10 mouse cellular contexts compared by ENCODE assay signal in genomic region chr15:77056001-77056790, GRCm38 (mm10). TPM values are rescaled to one million over a fixed set of nuclear protein-coding genes. Genes with fewer than 3 reads are reported as not detected.
DNase-seq lines count a peak whose midpoint lies in the region; ATAC-seq and TF ChIP-seq lines count a peak whose summit lies in the region.
"Had no signal": no experiment of that assay in that cellular context is flagged by ENCODE, and none has a peak within 500 bp of the region (broad histone marks: within the 10 kb centered on the region; RNA-seq: fewer than 3 reads in every experiment).

No protein-coding gene starts in this region.

- WGBS in lung, embryonic 14.5 days, result 13% methylated on average over 6 of the region's 6 CpGs
- WGBS in lung, adult 2 months, result 48% methylated on average over 6 of the region's 6 CpGs
- WGBS in forebrain, embryonic 15.5 days, result 34% methylated on average over 6 of the region's 6 CpGs
- WGBS in midbrain, embryonic 16.5 days, result 29% methylated on average over 6 of the region's 6 CpGs

- no peaks in the 10 kb centered on the region for H3K27me3 ChIP-seq in lung, embryonic 14.5 days (ENCODE audit: insufficient read depth, low read length)
- no peaks in the 10 kb centered on the region for H3K27me3 ChIP-seq in forebrain, embryonic 15.5 days
- H3K27me3 ChIP-seq in midbrain, embryonic 16.5 days (ENCODE audit: control insufficient read depth, insufficient read depth, low read depth, low read length), result no peaks in the 10 kb centered on the region

- peak; percentile 70 for ATAC-seq in lung, embryonic 14.5 days (ENCODE audit: insufficient read depth)
- ATAC-seq in forebrain, embryonic 15.5 days (replicated peaks), result no peak
- no peak; the same call in 1 of the 2 replicates for ATAC-seq in midbrain, embryonic 16.5 days

- H3K4me1 ChIP-seq in lung, embryonic 14.5 days (ENCODE audit: insufficient read depth), result peaks cover 15% of the 10 kb centered on the region; the same call in 1 of the 2 replicates
- H3K4me1 ChIP-seq in lung, adult 2 months (ENCODE audit: control insufficient read depth, insufficient read depth, low read length), result no peaks in the 10 kb centered on the region
- peaks cover 7% of the 10 kb centered on the region for H3K4me1 ChIP-seq in forebrain, embryonic 15.5 days
- peaks cover 8% of the 10 kb centered on the region for H3K4me1 ChIP-seq in midbrain, embryonic 16.5 days (ENCODE audit: control insufficient read depth, insufficient read depth, low read length)

- peak; percentile 71 for DNase-seq in lung, embryonic 14.5 days
- no peak for DNase-seq in lung, adult 2 months
- peak; percentile 72 for DNase-seq in embryo, embryonic 10 days (ENCODE audit: low spot score)
- DNase-seq in thymus, postnatal 25 days, result no peak
- no peak for DNase-seq in gastrocnemius, adult 8-10 months (ENCODE audit: low spot score in 2 of 2)
- DNase-seq: cerebellum, adult 18-20 months had no signal

- H3K4me2 ChIP-seq in lung, embryonic 14.5 days, result 0 out of 2 replicates have a peak overlapping the region, but pooled peaks have one; percentile 7
- H3K4me2 ChIP-seq in forebrain, embryonic 15.5 days (replicated peaks), result no peak overlapping the region
- no peak overlapping the region for H3K4me2 ChIP-seq in midbrain, embryonic 16.5 days (ENCODE audit: low read length)

- peaks cover 6% of the 10 kb centered on the region; the same call in 1 of the 2 replicates for H3K9me3 ChIP-seq in lung, embryonic 14.5 days (ENCODE audit: low read depth, low read length)
- H3K9me3 ChIP-seq in forebrain, embryonic 15.5 days, result no peaks in the 10 kb centered on the region
- H3K9me3 ChIP-seq in midbrain, embryonic 16.5 days (replicated peaks; ENCODE audit: control insufficient read depth, low read length, poor library complexity, severe bottlenecking), result no peaks in the 10 kb centered on the region

- no peak for TF ChIP-seq CTCF in lung, embryonic 14.5 days (IDR thresholded peaks at IDR 0.05; ENCODE audit: low read depth)
- no peak for TF ChIP-seq CTCF in lung, adult 2 months (IDR thresholded peaks at IDR 0.05; ENCODE audit: insufficient read depth, low read length)

- H3K27ac ChIP-seq in lung, embryonic 14.5 days (ENCODE audit: low read depth), result peak overlapping the region; percentile 82
- peak overlapping the region; percentile 64 for H3K27ac ChIP-seq in forebrain, embryonic 15.5 days (replicated peaks)
- H3K27ac ChIP-seq in midbrain, embryonic 16.5 days (ENCODE audit: low read length), result peak overlapping the region; percentile 36; the same call in 1 of the 2 replicates
- H3K27ac ChIP-seq: kidney, postnatal 0 days had no signal

- no peaks in the 10 kb centered on the region for H3K36me3 ChIP-seq in lung, embryonic 14.5 days (ENCODE audit: insufficient read depth)
- H3K36me3 ChIP-seq in forebrain, embryonic 15.5 days, result no peaks in the 10 kb centered on the region
- no peaks in the 10 kb centered on the region for H3K36me3 ChIP-seq in midbrain, embryonic 16.5 days (ENCODE audit: control insufficient read depth, insufficient read depth, low read length)

- TF ChIP-seq POLR2A in lung, adult 2 months (IDR thresholded peaks at IDR 0.05; ENCODE audit: borderline replicate concordance, extremely low read depth, low read depth, low read length), result no peak

- no peak overlapping the region for H3K4me3 ChIP-seq in lung, embryonic 14.5 days (ENCODE audit: low read depth, low read length)
- H3K4me3 ChIP-seq in lung, adult 2 months (replicated peaks; ENCODE audit: extremely low read depth, low read depth, low read length), result no peak overlapping the region
- no peak overlapping the region for H3K4me3 ChIP-seq in forebrain, embryonic 15.5 days
- H3K4me3 ChIP-seq in midbrain, embryonic 16.5 days (ENCODE audit: low read depth, low read length), result no peak overlapping the region

- no peak overlapping the region for H3K9ac ChIP-seq in lung, embryonic 14.5 days
- no peak overlapping the region for H3K9ac ChIP-seq in forebrain, embryonic 15.5 days (replicated peaks)
- 0 out of 2 replicates have a peak overlapping the region, but pooled peaks have one; percentile 8 for H3K9ac ChIP-seq in midbrain, embryonic 16.5 days (ENCODE audit: low read depth, low read length)

RNA-seq across cellular contexts. Expression of gene Mb, which starts 5.7 kb away (rescaled TPM):
- 0.51 and 1.3 TPM in 2 replicates for polyA plus RNA-seq in lung, embryonic 14.5 days (2014; fragmentation: Nextera tagmentation; extraction: Ambion mirVana)
- 88.1 and 320 TPM in 2 replicates for polyA plus RNA-seq in lung, adult 2 months (2012; rRNA removed)
- polyA plus RNA-seq in forebrain, embryonic 15.5 days (2015; fragmentation: Nextera tagmentation; extraction: Ambion mirVana), result 0.31 TPM in 1 of 2 replicates, not detected in the other
- polyA plus RNA-seq in midbrain, embryonic 16.5 days (2015; fragmentation: Nextera tagmentation; extraction: Ambion mirVana), result 0.40 TPM in 1 of 2 replicates, not detected in the other
- 1,000 to 10,000 TPM; 3,053 to 3,564 (median 3,434) TPM for total RNA-seq in gastrocnemius, adult 8-10 months (2022)
- total RNA-seq: monocyte, adult 5-6 weeks had no signal

RNA-seq across cellular contexts. Expression of gene Apol6, which starts 11.7 kb away (rescaled TPM):
- 0.09 and 0.12 TPM in 2 replicates for polyA plus RNA-seq in lung, embryonic 14.5 days (2014; fragmentation: Nextera tagmentation; extraction: Ambion mirVana)
- polyA plus RNA-seq in lung, adult 2 months (2012; rRNA removed), result 5.3 and 7.5 TPM in 2 replicates
- not detected in 2 replicates for polyA plus RNA-seq in forebrain, embryonic 15.5 days (2015; fragmentation: Nextera tagmentation; extraction: Ambion mirVana)
- not detected in 2 replicates for polyA plus RNA-seq in midbrain, embryonic 16.5 days (2015; fragmentation: Nextera tagmentation; extraction: Ambion mirVana)
- total RNA-seq in gastrocnemius, adult 8-10 months (2022), result 10 to 100 TPM; 29.4 to 66.8 (median 49.7) TPM
- total RNA-seq: monocyte, adult 5-6 weeks had no signal

Comparison
In these comparisons a context has a peak if more than half of its experiments do, and no peak if none do; other contexts are left out.
1. DNase-seq: peak in lung, embryonic 14.5 days (single experiment) and embryo, embryonic 10 days (single experiment); none in lung, adult 2 months (single experiment), thymus, postnatal 25 days (single experiment) and gastrocnemius, adult 8-10 months (0 of 2).
2. RNA of gene Mb, which starts 5.7 kb away (polyA plus RNA-seq): 88.1 to 320 TPM in lung, adult 2 months; 0.51 to 1.3 TPM in lung, embryonic 14.5 days, 0.40 TPM in midbrain, embryonic 16.5 days and 0.31 TPM in forebrain, embryonic 15.5 days; every median in the first group is over 10 times any median in the second.
3. Peak in every context shown above with its lines, with median percentiles within 50 percentile points of each other: H3K27ac ChIP-seq.